Mouse (Mus musculus) urinary bladder, postnatal 25 days (tissue): Measurements from ENCODE around the gene Gm14692.
"Not testable (repeated sequence)": the region's sequence is repeated elsewhere in the genome, so short reads cannot be mapped to it uniquely, and the experiment has no call there.

Source experiments
- DNase-seq: peaks from one replicate; pipeline ENCODE4 v3.0.0; 2022; ENCODE audit warnings: low spot score

The Gm14692 gene

GRCm38 (mm10) chrX:67695398-67695797 is at the start of gene Gm14692:
Gene Gm14692, plus strand, starts transcription at chrX:67695698.
- not testable (repeated sequence) for DNase-seq

- DNase-seq, result not testable (repeated sequence)
These were observed 2.0 kb upstream of the Gm14692 start, which contains the start of gene Gm1140 for GRCm38 (mm10) chrX:67693462-67693861. Gene Gm1140, minus strand, starts transcription at chrX:67693562.
